Mouse (Mus musculus): ENCODE data around the gene Irf2bpl. TPM values are rescaled to one million over a fixed set of nuclear protein-coding genes. Genes with fewer than 3 reads are reported as not detected.
A peak's percentile ranks its signal among the peaks of the same experiment; 100 is the strongest.

Irf2bpl gene
- 2.8 and 3.1 TPM in 2 replicates for polyA plus RNA-seq (2015; fragmentation: Nextera tagmentation; extraction: Ambion mirVana)

GRCm38 (mm10) chr12:86884197-86885058 lies at the start of gene Irf2bpl:
Irf2bpl (minus strand) TSS chr12:86884798.
- Histone ChIP-seq H3K27ac (replicated peaks) (peak within 1 kb of the TSS; percentile 83), H3K4me1 (replicated peaks) (peaks cover 63% of the 10 kb centered on the region), H3K27me3 (peaks cover 96% of the 10 kb centered on the region), H3K9me3 (replicated peaks) (no peaks in the 10 kb centered on the region), H3K9ac (peak within 1 kb of the TSS; percentile 51), H3K4me2 (peak within 1 kb of the TSS; percentile 70), H3K4me3 (replicated peaks) (peak within 1 kb of the TSS; percentile 60), H3K36me3 (replicated peaks) (no peaks in the 10 kb centered on the region)
- under 1% methylated on average over 82 of the region's 82 CpGs for WGBS (ENCODE audit: insufficient replicate concordance)
- ATAC-seq (ENCODE audit: insufficient read depth), result peak; percentile 72

DNA sequence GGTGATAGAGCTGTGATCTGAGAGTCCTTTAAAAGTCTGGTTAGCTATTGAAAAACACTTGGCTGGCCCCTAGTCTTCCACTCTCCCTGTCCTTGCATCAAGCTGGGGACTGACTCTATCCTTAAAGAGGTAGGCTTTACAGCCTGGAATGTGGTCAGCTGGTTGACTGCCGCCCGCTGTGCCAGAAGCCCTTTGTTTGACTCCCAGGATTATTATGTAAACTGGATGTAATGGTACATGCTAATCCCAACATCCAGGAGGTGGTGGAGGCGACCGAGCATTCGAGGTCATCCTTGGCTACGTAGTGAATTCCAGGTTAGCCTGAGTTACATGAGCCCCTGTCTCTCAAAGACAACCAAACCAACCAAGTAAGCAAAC lies 48.0 kb upstream of the Irf2bpl start:
- Histone ChIP-seq H3K27ac (replicated peaks) (no peak overlapping the region), H3K27me3 (peaks cover 3% of the 10 kb centered on the region; the same call in 1 of the 2 replicates), H3K4me1 (replicated peaks) (no peaks in the 10 kb centered on the region), H3K9me3 (replicated peaks) (no peaks in the 10 kb centered on the region), H3K4me3 (replicated peaks) (no peak overlapping the region), H3K9ac (no peak overlapping the region), H3K4me2 (no peak overlapping the region), H3K36me3 (replicated peaks) (no peaks in the 10 kb centered on the region)
- WGBS (ENCODE audit: insufficient replicate concordance), result 60% methylated on average over 6 of the region's 6 CpGs
- ATAC-seq (ENCODE audit: insufficient read depth), result no peak

DNA sequence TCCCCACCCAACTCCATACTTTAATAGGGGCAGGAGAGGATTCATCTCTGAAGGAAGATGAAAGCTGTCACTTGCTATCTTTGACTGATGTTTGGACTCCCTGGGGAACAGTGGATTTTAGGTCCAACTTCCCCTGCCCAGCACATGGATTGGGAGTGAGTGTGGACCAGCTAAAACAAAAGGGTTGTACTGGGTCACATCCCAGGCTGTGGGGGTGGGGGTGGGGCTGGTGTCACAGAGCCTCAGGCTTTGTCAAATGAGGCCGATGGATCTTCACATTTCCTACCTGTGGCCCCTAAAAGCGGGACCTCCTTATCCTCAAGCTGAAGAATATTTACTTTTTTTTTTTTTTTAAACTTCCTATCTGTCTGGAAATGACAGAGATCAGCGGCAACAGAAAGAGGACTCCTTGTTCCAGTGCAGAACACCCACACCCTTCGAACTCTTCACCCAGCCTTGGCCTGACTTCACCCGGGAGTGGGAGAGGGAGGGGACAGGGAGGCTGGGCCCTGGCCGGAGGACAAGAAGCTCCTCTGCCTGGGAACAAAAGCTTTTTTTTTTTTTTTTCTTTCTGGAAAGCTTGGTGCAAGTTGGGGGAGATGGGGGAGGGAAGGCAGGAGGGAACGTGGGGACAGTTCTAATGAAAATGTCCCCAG lies 47.4 kb upstream of the Irf2bpl start:
- Histone ChIP-seq H3K4me3 (replicated peaks) (no peak overlapping the region), H3K4me1 (replicated peaks) (no peaks in the 10 kb centered on the region), H3K27ac (replicated peaks) (no peak overlapping the region), H3K9me3 (replicated peaks) (no peaks in the 10 kb centered on the region), H3K36me3 (replicated peaks) (no peaks in the 10 kb centered on the region), H3K4me2 (no peak overlapping the region), H3K27me3 (peaks cover 3% of the 10 kb centered on the region; the same call in 1 of the 2 replicates), H3K9ac (no peak overlapping the region)
- WGBS (ENCODE audit: insufficient replicate concordance), result 31% methylated on average over 7 of the region's 7 CpGs
- ATAC-seq (ENCODE audit: insufficient read depth), result no peak

DNA sequence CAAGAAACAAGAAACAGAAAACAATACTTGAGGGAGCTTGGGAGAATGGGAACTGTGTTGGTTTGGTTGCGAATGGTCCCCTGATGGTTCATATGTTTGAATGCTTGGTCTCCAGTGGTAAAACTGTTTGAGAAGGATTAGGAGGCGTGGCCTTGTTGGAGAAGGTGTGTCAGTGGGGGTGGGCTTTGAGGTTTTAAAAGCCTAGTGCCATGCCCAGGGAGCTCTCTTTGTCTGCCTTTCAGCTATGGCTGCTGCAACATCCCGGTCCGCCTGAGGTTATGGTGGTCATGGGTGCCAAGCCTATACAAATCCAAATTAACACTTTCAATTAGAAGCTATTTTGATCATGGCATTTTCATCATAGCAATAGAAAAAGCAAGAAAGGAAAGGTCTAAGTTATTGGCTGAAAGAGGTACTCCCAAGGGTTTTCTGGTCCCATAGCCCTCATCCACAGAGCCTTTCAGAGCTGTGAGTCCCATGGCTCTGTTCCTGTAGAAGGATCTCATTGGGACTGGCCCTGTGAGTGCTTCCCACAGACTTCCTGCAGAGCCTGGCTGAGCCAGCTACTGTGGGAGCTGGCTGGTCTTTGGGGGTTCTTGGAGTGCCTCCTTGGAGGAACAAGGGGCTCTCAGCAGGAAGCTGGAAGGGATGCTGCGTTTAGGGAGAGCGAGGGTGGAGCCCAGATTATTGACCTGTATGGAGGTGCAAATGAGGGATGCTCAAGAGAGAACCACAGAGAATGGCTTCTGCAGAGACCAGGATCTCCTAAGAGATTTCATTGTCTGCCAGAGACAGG lies 46.5 kb upstream of the Irf2bpl start:
- Histone ChIP-seq H3K27me3 (peaks cover 3% of the 10 kb centered on the region; the same call in 1 of the 2 replicates), H3K4me2 (no peak overlapping the region), H3K36me3 (replicated peaks) (no peaks in the 10 kb centered on the region), H3K9ac (no peak overlapping the region), H3K4me1 (replicated peaks) (no peaks in the 10 kb centered on the region), H3K27ac (replicated peaks) (no peak overlapping the region), H3K9me3 (replicated peaks) (no peaks in the 10 kb centered on the region), H3K4me3 (replicated peaks) (no peak overlapping the region)
- no peak for ATAC-seq (ENCODE audit: insufficient read depth)
- 60% methylated on average over 6 of the region's 6 CpGs for WGBS (ENCODE audit: insufficient replicate concordance)

DNA sequence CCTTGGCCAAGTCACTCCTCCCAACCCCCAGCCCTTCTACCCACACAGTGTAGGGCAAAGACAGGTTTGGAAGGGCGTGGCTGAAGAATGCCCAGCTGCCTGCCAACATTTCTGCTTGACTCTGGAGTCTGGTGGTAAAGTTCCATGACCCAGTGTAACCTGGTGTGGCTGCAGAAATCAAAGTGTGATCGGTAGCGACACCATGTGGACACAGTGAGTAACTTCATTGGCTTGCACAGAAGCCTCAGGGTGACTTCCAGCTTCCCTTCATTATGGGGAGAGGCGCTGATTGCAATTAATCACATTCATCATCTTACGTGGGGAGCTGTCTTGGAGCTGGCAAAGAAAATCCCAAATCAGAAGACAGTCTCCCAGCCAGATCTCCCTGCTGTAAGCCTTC lies 39.2 kb upstream of the Irf2bpl start:
- H3K27ac ChIP-seq (replicated peaks), result no peak overlapping the region
- H3K27me3 ChIP-seq, result no peaks in the 10 kb centered on the region
- peaks cover 4% of the 10 kb centered on the region for H3K4me1 ChIP-seq (replicated peaks)
- no peak overlapping the region for H3K9ac ChIP-seq
- 3% methylated on average over 5 of the region's 5 CpGs for WGBS (ENCODE audit: insufficient replicate concordance)
- H3K4me2 ChIP-seq, result no peak overlapping the region
- H3K9me3 ChIP-seq (replicated peaks), result no peaks in the 10 kb centered on the region
- no peaks in the 10 kb centered on the region for H3K36me3 ChIP-seq (replicated peaks)
- ATAC-seq (ENCODE audit: insufficient read depth), result no peak
- no peak overlapping the region for H3K4me3 ChIP-seq (replicated peaks)

DNA sequence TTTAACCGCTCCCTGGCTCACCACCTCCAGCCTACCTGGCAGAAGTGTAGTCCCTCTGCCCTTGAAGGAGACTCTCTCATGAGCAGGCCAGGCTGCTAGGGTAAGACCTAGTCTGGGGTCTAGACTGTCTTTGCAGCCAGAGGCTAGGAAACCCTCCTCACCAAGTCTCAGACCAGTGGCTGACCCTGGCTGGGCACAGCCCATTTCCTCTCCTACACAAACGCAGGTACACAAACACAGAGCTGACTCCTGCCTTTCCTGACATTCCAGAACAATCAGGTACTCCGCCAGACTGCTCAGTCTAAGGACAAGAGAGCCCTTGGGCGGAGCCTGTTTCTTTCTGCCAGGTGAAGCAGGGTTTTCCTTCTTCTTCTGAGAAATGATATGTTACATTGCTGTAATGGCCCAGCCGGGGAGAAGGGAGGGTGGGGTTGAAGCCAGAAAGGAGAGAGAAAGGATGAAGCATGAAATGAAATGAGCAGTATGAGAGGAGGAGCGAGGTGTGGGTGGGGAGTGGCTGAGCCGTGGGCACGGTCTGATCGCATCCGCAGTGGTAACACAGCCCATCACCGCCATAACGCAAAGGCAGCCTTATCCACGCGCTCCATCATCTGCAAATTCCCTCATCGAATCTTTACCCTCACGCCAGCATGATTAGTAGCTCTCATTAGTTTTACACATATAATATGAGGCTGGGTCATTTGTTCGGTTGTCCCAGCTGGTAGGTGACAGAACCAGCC lies 34.6 kb upstream of the Irf2bpl start:
- H3K4me1 ChIP-seq (replicated peaks), result peaks cover 26% of the 10 kb centered on the region
- no peak overlapping the region for H3K4me3 ChIP-seq (replicated peaks)
- no peaks in the 10 kb centered on the region for H3K36me3 ChIP-seq (replicated peaks)
- no peak for ATAC-seq (ENCODE audit: insufficient read depth)
- no peaks in the 10 kb centered on the region for H3K27me3 ChIP-seq
- no peak overlapping the region for H3K9ac ChIP-seq
- no peak overlapping the region for H3K4me2 ChIP-seq
- 62% methylated on average over 16 of the region's 17 CpGs for WGBS (ENCODE audit: insufficient replicate concordance)
- peak overlapping the region; percentile 51 for H3K27ac ChIP-seq (replicated peaks)
- no peaks in the 10 kb centered on the region for H3K9me3 ChIP-seq (replicated peaks)

DNA sequence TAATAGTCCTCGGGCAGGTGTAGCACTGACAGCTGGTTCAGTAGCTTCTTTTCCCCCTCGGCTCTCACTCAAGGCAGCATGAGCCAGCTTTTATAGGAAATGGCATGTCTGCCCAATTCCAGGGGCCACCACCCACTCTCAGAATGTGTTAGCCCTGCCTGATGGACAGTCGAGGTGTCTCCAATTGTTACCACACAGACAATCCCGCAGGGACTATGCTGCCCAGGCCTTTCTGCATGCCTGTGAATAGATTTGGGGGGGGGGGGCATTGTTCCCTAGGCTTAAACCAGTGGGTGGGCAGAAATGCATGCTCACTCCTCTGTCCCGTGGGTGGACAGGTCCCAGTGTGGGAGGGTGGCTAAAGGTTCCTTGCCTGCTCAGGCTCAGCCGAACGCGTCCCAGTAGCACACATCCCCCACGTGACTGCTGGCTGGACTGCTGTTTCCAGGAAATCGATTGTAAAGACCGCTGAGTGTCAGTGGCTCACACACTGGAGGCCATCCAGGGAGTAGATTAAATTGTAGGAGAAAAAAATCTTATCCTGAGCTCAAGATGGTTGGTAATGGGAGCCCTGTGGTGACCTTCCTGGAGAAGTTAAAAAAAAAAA lies 33.9 kb upstream of the Irf2bpl start:
- no peak overlapping the region for H3K4me2 ChIP-seq
- no peaks in the 10 kb centered on the region for H3K36me3 ChIP-seq (replicated peaks)
- H3K9me3 ChIP-seq (replicated peaks), result no peaks in the 10 kb centered on the region
- peaks cover 30% of the 10 kb centered on the region for H3K4me1 ChIP-seq (replicated peaks)
- 0 out of 2 replicates have a peak overlapping the region, but pooled peaks have one; percentile 51 for H3K27ac ChIP-seq (replicated peaks)
- WGBS (ENCODE audit: insufficient replicate concordance), result 19% methylated on average over 11 of the region's 11 CpGs
- ATAC-seq (ENCODE audit: insufficient read depth), result peak; percentile 66
- no peak overlapping the region for H3K4me3 ChIP-seq (replicated peaks)
- H3K9ac ChIP-seq, result no peak overlapping the region
- H3K27me3 ChIP-seq, result no peaks in the 10 kb centered on the region; the same call in 1 of the 2 replicates

- Histone ChIP-seq H3K27me3 (peaks cover 8% of the 10 kb centered on the region), H3K36me3 (replicated peaks) (no peaks in the 10 kb centered on the region), H3K4me1 (replicated peaks) (peaks cover 30% of the 10 kb centered on the region), H3K9me3 (replicated peaks) (no peaks in the 10 kb centered on the region), H3K4me2 (no peak overlapping the region), H3K4me3 (replicated peaks) (no peak overlapping the region), H3K27ac (replicated peaks) (no peak overlapping the region), H3K9ac (no peak overlapping the region)
- 65% methylated on average over 7 of the region's 7 CpGs for WGBS (ENCODE audit: insufficient replicate concordance)
- ATAC-seq (ENCODE audit: insufficient read depth), result no peak
These were observed 32.4 kb upstream of the Irf2bpl start for GRCm38 (mm10) chr12:86916796-86917573.

DNA sequence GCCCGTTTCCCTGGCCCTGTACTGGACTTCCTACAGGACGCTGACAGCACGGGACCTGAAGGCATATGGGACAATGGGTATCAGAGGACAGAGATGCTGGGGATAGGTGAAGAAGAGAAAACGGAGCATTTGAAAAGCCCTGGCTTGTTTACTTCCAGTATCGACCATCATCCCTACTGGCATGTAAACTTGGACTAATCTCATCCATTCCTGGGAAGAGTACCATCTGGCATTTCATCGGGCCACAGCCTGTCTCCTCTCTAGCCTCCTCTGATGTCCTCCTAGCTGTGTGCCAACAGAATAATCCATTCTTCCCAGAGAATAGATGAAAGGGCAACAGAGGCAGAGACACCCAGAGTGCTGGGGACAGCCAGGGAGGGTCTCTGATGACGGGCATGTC lies 31.0 kb upstream of the Irf2bpl start:
- Histone ChIP-seq H3K9ac (no peak overlapping the region), H3K27me3 (peaks cover 10% of the 10 kb centered on the region), H3K4me1 (replicated peaks) (peaks cover 30% of the 10 kb centered on the region), H3K9me3 (replicated peaks) (no peaks in the 10 kb centered on the region), H3K4me3 (replicated peaks) (no peak overlapping the region), H3K27ac (replicated peaks) (no peak overlapping the region), H3K36me3 (replicated peaks) (no peaks in the 10 kb centered on the region), H3K4me2 (no peak overlapping the region)
- no peak for ATAC-seq (ENCODE audit: insufficient read depth)
- WGBS (ENCODE audit: insufficient replicate concordance), result 60% methylated on average over 7 of the region's 7 CpGs

GRCm38 (mm10) chr12:86914756-86915155 lies 30.2 kb upstream of the Irf2bpl start:
- Histone ChIP-seq H3K4me3 (replicated peaks) (no peak overlapping the region), H3K9me3 (replicated peaks) (no peaks in the 10 kb centered on the region), H3K4me1 (replicated peaks) (peaks cover 30% of the 10 kb centered on the region), H3K4me2 (no peak overlapping the region), H3K27ac (replicated peaks) (no peak overlapping the region), H3K9ac (no peak overlapping the region), H3K36me3 (replicated peaks) (no peaks in the 10 kb centered on the region), H3K27me3 (peaks cover 10% of the 10 kb centered on the region)
- WGBS (ENCODE audit: insufficient replicate concordance), result 14% methylated on average over 6 of the region's 6 CpGs
- no peak for ATAC-seq (ENCODE audit: insufficient read depth)
